Mouse (Mus musculus) adrenal gland, adult 18-20 months (tissue): ENCODE results near the gene Mcm6. TPM values are rescaled to one million over a fixed set of nuclear protein-coding genes. Genes with fewer than 3 reads are reported as not detected.

Experiments used
- total RNA-seq, 2 experiments: library from RNA; stranded (reverse); gene quantifications; 1 replicate in 1 of 2; 2 replicates in 1 of 2; pipeline ENCODE4 v1.2.3; 2021

Gene Mcm6
- total RNA-seq, 2 experiments from 2014 or later: 9.9 to 12.9 TPM

Other genes with a start within 250 kb of the Mcm6 start
- 100 to 1,000 TPM in 1 of 2 experiments, 10 to 100 TPM in 1; 90.7 to 100 TPM for gene Ubxn4, start 115.7 kb downstream of the Mcm6 start, total RNA-seq
- not detected for gene Lct, start 31.3 kb downstream of the Mcm6 start, total RNA-seq
- 10 to 100 TPM; 66.6 to 78.3 TPM for gene Dars, start 57.7 kb upstream of the Mcm6 start, total RNA-seq
- gene Cxcr4, start 232.6 kb upstream of the Mcm6 start, total RNA-seq: 10 to 100 TPM; 13.9 to 28.3 TPM